Mouse (Mus musculus) stomach, postnatal 0 days (tissue): Measurements from ENCODE around the gene Rps9.

Experiments
- CTCF ChIP-seq: IDR thresholded peaks from 2 replicates; pipeline ENCODE4 v1.5.1; 2016; ENCODE audit warnings: antibody characterized with exemption, low read depth, mild to moderate bottlenecking, moderate library complexity
- EP300 ChIP-seq: optimal IDR thresholded peaks from 2 replicates; pipeline ENCODE3; 2016; ENCODE audit warnings: antibody characterized with exemption

GRCm38 (mm10) chr7:3674507-3675227 lies 29.1 kb upstream of the Rps9 start:
- TF ChIP-seq CTCF, result peak; percentile 91
- TF ChIP-seq EP300, result no peak
